Mouse (Mus musculus) spleen, adult 2 months (tissue): Measurements from ENCODE around the gene Rgr.

Experiments
- CTCF ChIP-seq: fragments of 200-500 bp; IDR thresholded peaks from 2 replicates; pipeline ENCODE4 v1.5.1; 2011; ENCODE audit warnings: mild to moderate bottlenecking, inconsistent platforms; ENCODE audit not compliant: insufficient read depth, insufficient read length, insufficient replicate concordance; ENCODE audit errors: extremely low read depth
- POLR2A ChIP-seq: fragments of 200-500 bp; IDR thresholded peaks from 2 replicates; pipeline ENCODE4 v1.6.1; 2011; ENCODE audit warnings: low read depth, low read length, inconsistent platforms

- TF ChIP-seq POLR2A (no peak), CTCF (no peak)
Measured at GRCm38 (mm10) chr14:37080724-37081123, 32.0 kb upstream of the Rgr start.
